Mouse (Mus musculus): ENCODE measurements around the gene Lrp8.

- TF ChIP-seq MAX (IDR thresholded peaks at IDR 0.05; ENCODE audit: low read depth) (no peak), POLR2A (IDR thresholded peaks at IDR 0.05; ENCODE audit: insufficient read length, low read depth) (no peak), TCF12 (IDR thresholded peaks at IDR 0.05; ENCODE audit: insufficient read depth, poor library complexity, severe bottlenecking) (no peak)
Measured at GRCm38 (mm10) chr4:107899211-107899927, 97.3 kb downstream of the Lrp8 start.
